Mouse (Mus musculus) kidney, embryonic 16.5 days (tissue): ENCODE measurements around the gene Snx5. TPM values are rescaled to one million over a fixed set of nuclear protein-coding genes. Genes with fewer than 3 reads are reported as not detected.

Experiments used
- ATAC-seq: fragments of 200-750 bp; cut with Nextera tagmentation; 2 replicates; pipeline ENCODE4 v1.8.0; 2017; ENCODE audit warnings: moderate TSS enrichment; ENCODE audit not compliant: low FRiP score, low TSS enrichment
- H3K27ac ChIP-seq: fragments of 300-500 bp; sonication (generic); 2 replicates; pipeline ENCODE4 v1.5.1; 2014; ENCODE audit warnings: low read length
- H3K27me3 ChIP-seq: fragments of 300-500 bp; sonication (generic); 2 replicates; pipeline ENCODE4 v1.6.1; 2014; ENCODE audit warnings: low read length, control low read depth, mixed read lengths; ENCODE audit not compliant: insufficient read depth
- H3K36me3 ChIP-seq: fragments of 300-500 bp; sonication (generic); 2 replicates; pipeline ENCODE4 v1.6.1; 2014; ENCODE audit warnings: low read length, control low read depth, mixed read lengths; ENCODE audit not compliant: insufficient read depth
- H3K4me1 ChIP-seq: fragments of 300-500 bp; sonication (generic); 2 replicates; pipeline ENCODE4 v1.6.1; 2014; ENCODE audit warnings: low read length, control low read depth, mixed read lengths; ENCODE audit not compliant: insufficient read depth
- H3K4me2 ChIP-seq: fragments of 300-500 bp; sonication (generic); replicated peaks from 2 replicates; pipeline ENCODE4 v1.6.1; 2014; ENCODE audit warnings: low read depth, low read length
- H3K4me3 ChIP-seq: fragments of 300-500 bp; sonication (generic); 2 replicates; pipeline ENCODE4 v1.5.1; 2014; ENCODE audit warnings: mild to moderate bottlenecking, low read length
- H3K9ac ChIP-seq: fragments of 300-500 bp; sonication (generic); replicated peaks from 2 replicates; pipeline ENCODE4 v1.6.1; 2014; ENCODE audit warnings: low read length
- H3K9me3 ChIP-seq: fragments of 300-500 bp; sonication (generic); 2 replicates; pipeline ENCODE4 v1.6.1; 2016; ENCODE audit warnings: low read length, control low read depth
- WGBS: fragments of 180-500 bp; shearing (Covaris S2); extraction: QIAGEN DNeasy Blood & Tissue Kit; methylation state at CpG from one replicate; pipeline ENCODE4 v1.1.7; 2014; 5-methylcytosine and 5-hydroxymethylcytosine counted together
- polyA plus RNA-seq: library from polyadenylated mRNA; unstranded; fragments of >200 nt; fragmentation: Nextera tagmentation; extraction: Ambion mirVana; gene quantifications from 2 replicates; pipeline ENCODE4 v1.2.1, GENCODE M21; 2015

Snx5 gene
- polyA plus RNA-seq, 1 experiment from 2014 or later = 118 TPM

- Histone ChIP-seq H3K27me3 (no peaks in the 10 kb centered on the region), H3K4me2 (no peak overlapping the region), H3K4me3 (no peak overlapping the region), H3K27ac (peak overlapping the region; percentile 48), H3K9me3 (no peaks in the 10 kb centered on the region), H3K4me1 (0 out of 2 replicates have a peak, but pooled peaks cover 5% of the 10 kb centered on the region), H3K9ac (0 out of 2 replicates have a peak overlapping the region, but pooled peaks have one; percentile 2), H3K36me3 (peaks cover 30% of the 10 kb centered on the region)
- WGBS = 39% methylated on average over 5 of the region's 5 CpGs
- 0 out of 2 replicates have a peak, but pooled peaks have one; percentile 10 for ATAC-seq
Observed at GRCm38 (mm10) chr2:144247337-144247978, 23.2 kb downstream of the Snx5 start.

- H3K27ac ChIP-seq = no peak overlapping the region
- ATAC-seq = no peak
- no peaks in the 10 kb centered on the region for H3K27me3 ChIP-seq
- no peak overlapping the region for H3K4me2 ChIP-seq
- WGBS = 31% methylated on average over 2 of the region's 2 CpGs
- 0 out of 2 replicates have a peak, but pooled peaks cover 5% of the 10 kb centered on the region for H3K4me1 ChIP-seq
- H3K36me3 ChIP-seq = peaks cover 20% of the 10 kb centered on the region
- H3K9ac ChIP-seq = no peak overlapping the region
- no peaks in the 10 kb centered on the region for H3K9me3 ChIP-seq
- H3K4me3 ChIP-seq = no peak overlapping the region
Observed at GRCm38 (mm10) chr2:144246270-144246669, 24.4 kb downstream of the Snx5 start.

- Histone ChIP-seq H3K27ac (no peak overlapping the region), H3K4me1 (0 out of 2 replicates have a peak, but pooled peaks cover 5% of the 10 kb centered on the region), H3K9ac (no peak overlapping the region), H3K27me3 (no peaks in the 10 kb centered on the region), H3K36me3 (peaks cover 13% of the 10 kb centered on the region), H3K4me3 (no peak overlapping the region), H3K4me2 (no peak overlapping the region), H3K9me3 (no peaks in the 10 kb centered on the region)
- ATAC-seq = peak; percentile 50; the same call in 1 of the 2 replicates
- WGBS = 38% methylated on average over 7 of the region's 7 CpGs
Observed at GRCm38 (mm10) chr2:144245464-144245863, 25.2 kb downstream of the Snx5 start.

- H3K4me2 ChIP-seq = no peak overlapping the region
- no peaks in the 10 kb centered on the region for H3K27me3 ChIP-seq
- H3K4me3 ChIP-seq = no peak overlapping the region
- no peaks in the 10 kb centered on the region for H3K9me3 ChIP-seq
- no peak for ATAC-seq
- no peak overlapping the region for H3K9ac ChIP-seq
- H3K36me3 ChIP-seq = no peaks in the 10 kb centered on the region; the same call in 1 of the 2 replicates
- 0 out of 2 replicates have a peak, but pooled peaks cover 2% of the 10 kb centered on the region for H3K4me1 ChIP-seq
- H3K27ac ChIP-seq = no peak overlapping the region
- 82% methylated on average over 3 of the region's 3 CpGs for whole genome bisulfite sequencing
Observed at GRCm38 (mm10) chr2:144240095-144240899, 30.4 kb downstream of the Snx5 start.

GRCm38 (mm10) chr2:144239318-144239717 lies 31.4 kb downstream of the Snx5 start:
- H3K27ac ChIP-seq = no peak overlapping the region
- H3K4me3 ChIP-seq = no peak overlapping the region
- no peaks in the 10 kb centered on the region; the same call in 1 of the 2 replicates for H3K36me3 ChIP-seq
- H3K4me1 ChIP-seq = 0 out of 2 replicates have a peak, but pooled peaks cover 2% of the 10 kb centered on the region
- ATAC-seq = no peak
- H3K4me2 ChIP-seq = no peak overlapping the region
- H3K9me3 ChIP-seq = peaks cover 4% of the 10 kb centered on the region; the same call in 1 of the 2 replicates
- WGBS = 74% methylated on average over 2 of the region's 2 CpGs
- no peak overlapping the region for H3K9ac ChIP-seq
- no peaks in the 10 kb centered on the region for H3K27me3 ChIP-seq

GRCm38 (mm10) chr2:144238341-144238740 lies 32.4 kb downstream of the Snx5 start:
- Histone ChIP-seq H3K36me3 (no peaks in the 10 kb centered on the region), H3K4me3 (no peak overlapping the region), H3K27me3 (no peaks in the 10 kb centered on the region), H3K4me2 (no peak overlapping the region), H3K9ac (no peak overlapping the region), H3K27ac (no peak overlapping the region), H3K9me3 (peaks cover 4% of the 10 kb centered on the region; the same call in 1 of the 2 replicates), H3K4me1 (0 out of 2 replicates have a peak, but pooled peaks cover 2% of the 10 kb centered on the region)
- no peak for ATAC-seq
- 75% methylated on average over 6 of the region's 6 CpGs for WGBS

- Histone ChIP-seq H3K4me1 (0 out of 2 replicates have a peak, but pooled peaks cover 2% of the 10 kb centered on the region), H3K4me2 (no peak overlapping the region), H3K27ac (no peak overlapping the region), H3K36me3 (no peaks in the 10 kb centered on the region), H3K27me3 (no peaks in the 10 kb centered on the region), H3K4me3 (no peak overlapping the region), H3K9me3 (peaks cover 4% of the 10 kb centered on the region; the same call in 1 of the 2 replicates), H3K9ac (no peak overlapping the region)
- WGBS = 49% methylated on average over 9 of the region's 9 CpGs
- no peak for ATAC-seq
Observed at GRCm38 (mm10) chr2:144236791-144237584, 33.7 kb downstream of the Snx5 start.

GRCm38 (mm10) chr2:144235776-144236175 lies 34.9 kb downstream of the Snx5 start:
- H3K9ac ChIP-seq = no peak overlapping the region
- 43% methylated on average over 3 of the region's 3 CpGs for WGBS
- ATAC-seq = no peak

GRCm38 (mm10) chr2:144233534-144233933 lies 37.2 kb downstream of the Snx5 start:
- no peaks in the 10 kb centered on the region for H3K36me3 ChIP-seq
- no peak overlapping the region for H3K4me2 ChIP-seq
- peaks cover 4% of the 10 kb centered on the region; the same call in 1 of the 2 replicates for H3K9me3 ChIP-seq
- no peak overlapping the region for H3K9ac ChIP-seq
- H3K4me1 ChIP-seq = peaks cover 7% of the 10 kb centered on the region
- no peak overlapping the region for H3K27ac ChIP-seq
- 54% methylated on average over 3 of the region's 3 CpGs for WGBS
- no peak overlapping the region for H3K4me3 ChIP-seq
- ATAC-seq = no peak
- H3K27me3 ChIP-seq = no peaks in the 10 kb centered on the region

More at GRCm38 (mm10) chr2:144235776-144236175, 34.9 kb downstream of the Snx5 start:
- no peak overlapping the region for H3K4me2 ChIP-seq
- peaks cover 4% of the 10 kb centered on the region; the same call in 1 of the 2 replicates for H3K9me3 ChIP-seq
- H3K4me3 ChIP-seq = no peak overlapping the region
- H3K27me3 ChIP-seq = no peaks in the 10 kb centered on the region
- no peaks in the 10 kb centered on the region for H3K36me3 ChIP-seq
- no peak overlapping the region for H3K27ac ChIP-seq
- H3K4me1 ChIP-seq = 0 out of 2 replicates have a peak, but pooled peaks cover 2% of the 10 kb centered on the region
